Mouse (Mus musculus) T-cell, adult 2 months (primary cell): ENCODE results near the gene Cox7b2.
"Not testable (repeated sequence)": the region's sequence is repeated elsewhere in the genome, so short reads cannot be mapped to it uniquely, and the experiment has no call there.

Source experiments
- DNase-seq: peaks from one replicate; pipeline ENCODE4 v3.0.0; 2022; ENCODE audit warnings: low spot score

The Cox7b2 gene

DNA sequence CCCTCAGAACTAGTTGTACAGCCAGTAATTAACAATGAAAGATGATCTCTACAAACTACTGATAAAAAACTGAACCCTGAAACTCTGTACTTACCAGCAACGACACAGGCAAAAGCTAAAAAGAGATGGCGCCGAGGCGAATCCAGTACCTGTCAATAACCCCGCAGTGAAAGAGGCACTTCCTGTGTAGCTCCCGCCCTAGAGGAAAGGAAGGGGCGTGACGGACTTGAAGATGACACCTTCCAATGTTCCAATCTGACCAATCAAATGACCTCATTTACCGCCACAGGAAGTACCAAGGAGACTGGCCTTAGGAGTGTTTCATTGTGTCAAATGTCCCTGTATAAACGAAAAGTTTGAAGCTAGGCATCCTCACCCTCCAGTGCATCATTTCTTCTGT is at the start of gene Cox7b2:
Gene Cox7b2, minus strand, starts transcription at position 127 of the 400 bp plus-strand sequence.
- DNase-seq = no peak

DNA sequence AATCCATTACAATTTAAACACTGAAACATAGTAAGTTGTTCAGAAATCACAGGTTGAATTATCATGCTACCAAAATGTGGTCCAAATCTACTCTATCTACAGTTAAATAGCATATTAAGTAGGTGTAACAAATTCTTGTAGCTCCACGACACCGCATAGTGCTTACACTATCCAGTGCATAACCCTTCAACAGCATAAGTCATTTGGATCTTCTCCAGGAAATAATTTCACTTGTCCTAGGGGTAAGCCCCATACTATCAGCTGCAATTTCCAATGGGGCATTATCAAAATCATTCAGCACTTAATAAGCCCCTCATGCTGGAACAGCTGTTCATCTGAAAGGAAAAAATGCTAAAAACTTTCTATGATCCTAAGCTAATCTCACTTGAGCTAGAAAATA is 47.3 kb upstream of the Cox7b2 start:
- no peak for DNase-seq

DNA sequence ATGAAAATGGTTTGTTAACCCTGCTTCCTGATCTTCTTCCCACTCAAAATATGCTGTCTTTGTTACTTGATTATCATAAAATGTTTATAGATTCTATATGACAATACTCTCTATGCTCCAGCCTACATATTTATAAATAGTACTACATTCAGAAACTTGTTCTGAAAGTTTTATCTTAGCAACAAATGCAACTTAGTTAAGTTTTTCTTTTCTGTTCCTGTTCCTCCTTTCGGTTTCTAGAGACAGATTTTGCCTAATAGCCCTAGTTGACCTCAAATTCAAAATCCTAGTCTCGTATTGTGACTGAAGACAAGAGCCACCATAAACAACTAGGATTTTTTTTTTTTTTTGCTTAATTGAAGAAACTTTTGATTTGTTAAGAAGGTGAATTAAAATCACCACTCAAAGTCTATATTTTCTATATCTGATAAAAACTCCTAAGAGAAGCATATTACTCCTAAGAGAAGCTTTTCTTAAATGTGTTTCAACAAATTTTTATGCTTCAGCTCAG is 45.8 kb upstream of the Cox7b2 start:
- DNase-seq = no peak

DNA sequence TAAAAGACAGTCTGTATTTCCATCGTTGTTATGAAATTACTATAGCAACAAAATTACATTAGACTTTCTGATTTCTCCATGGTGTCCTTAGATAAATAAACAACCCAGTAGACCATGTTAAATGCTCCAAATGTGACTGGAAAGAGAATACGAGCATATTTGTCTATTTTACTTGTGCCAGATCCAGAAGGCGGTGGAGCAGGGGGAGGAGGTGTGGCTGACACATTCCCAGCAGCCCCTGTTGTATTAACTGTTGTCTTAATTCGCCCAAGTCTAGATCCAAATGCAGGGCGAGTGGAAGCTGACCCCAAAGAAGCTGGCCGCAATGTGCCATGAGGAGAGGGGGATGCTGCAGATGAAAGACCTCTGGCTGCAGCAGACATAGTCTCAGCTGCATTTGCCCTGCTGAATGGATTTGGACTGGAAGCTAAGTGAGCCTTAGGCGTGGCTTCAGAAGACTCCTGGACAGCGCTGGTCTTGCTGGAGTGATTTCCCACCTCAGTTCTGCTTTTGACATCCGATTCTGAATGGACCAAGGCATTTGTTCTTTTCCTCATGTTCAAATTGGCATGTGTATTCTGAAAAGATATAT is 23.7 kb upstream of the Cox7b2 start:
- DNase-seq = no peak

DNA sequence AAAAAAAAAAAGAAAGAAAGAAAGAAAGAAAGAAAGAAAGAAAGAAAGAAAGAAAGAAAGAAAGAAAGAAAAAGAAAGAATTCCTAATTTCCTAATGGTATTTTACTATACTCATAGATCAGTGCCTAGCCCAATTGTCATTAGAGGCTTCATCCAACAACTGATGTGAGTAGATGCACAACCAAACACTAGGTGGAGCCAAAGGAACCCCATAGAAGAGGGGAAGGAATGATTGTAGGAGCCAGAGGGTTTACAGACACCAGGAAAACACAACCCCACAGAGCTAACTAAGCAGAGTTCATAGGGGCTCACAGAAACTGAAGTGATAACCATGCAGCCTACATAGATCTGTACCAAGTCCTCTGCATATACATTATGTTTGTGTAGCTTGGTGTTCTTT is 2.5 kb downstream of the Cox7b2 start:
- no peak for DNase-seq

DNA sequence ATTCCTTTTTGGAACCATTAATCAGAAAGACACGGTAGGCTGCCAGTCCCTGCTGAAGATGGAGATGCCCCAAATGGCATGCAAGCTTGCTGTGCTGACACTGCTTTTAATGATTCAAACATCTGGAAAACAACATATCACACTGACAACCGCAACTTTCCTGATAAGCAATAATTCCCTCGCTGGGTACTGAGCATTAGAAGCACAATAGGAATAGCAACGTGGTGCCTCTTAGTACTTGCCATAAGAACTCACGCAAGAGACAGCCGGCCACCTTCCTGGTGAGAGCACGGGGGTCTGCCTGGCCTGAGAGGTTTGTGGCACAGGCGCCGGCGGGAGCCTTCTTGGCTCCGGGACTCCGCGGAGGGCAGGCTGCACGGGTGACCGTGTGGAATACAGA is 22.5 kb downstream of the Cox7b2 start:
- DNase-seq = not testable (repeated sequence)

DNA sequence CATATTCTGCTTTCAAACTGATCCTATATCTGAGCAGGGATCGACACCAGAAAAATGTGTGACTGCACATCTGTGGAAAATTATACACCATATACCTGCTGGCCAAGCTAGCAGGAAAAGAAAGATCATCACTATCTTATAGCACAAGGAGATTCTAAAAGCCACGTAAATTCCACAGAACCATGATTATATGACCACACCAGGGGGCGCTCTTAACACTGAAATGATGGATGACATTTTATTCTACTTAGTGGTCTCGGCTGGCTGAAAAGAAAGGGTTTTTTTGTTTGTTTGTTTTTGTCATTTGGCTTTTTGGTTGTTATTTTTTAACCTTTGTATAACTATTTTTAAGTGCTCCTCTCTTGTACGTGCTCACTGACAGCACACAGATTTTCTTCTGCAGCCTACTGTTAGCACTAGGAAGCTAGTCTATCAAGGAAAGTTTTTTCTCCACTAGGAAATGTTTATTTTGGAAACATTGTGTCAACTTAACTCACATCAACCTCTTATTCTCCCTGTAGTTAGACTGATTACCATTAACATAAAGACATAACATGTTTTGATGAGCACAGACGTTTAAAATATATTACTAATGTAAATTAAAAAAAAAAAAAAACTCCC is 45.8 kb downstream of the Cox7b2 start:
- peak; percentile 21 for DNase-seq

DNA sequence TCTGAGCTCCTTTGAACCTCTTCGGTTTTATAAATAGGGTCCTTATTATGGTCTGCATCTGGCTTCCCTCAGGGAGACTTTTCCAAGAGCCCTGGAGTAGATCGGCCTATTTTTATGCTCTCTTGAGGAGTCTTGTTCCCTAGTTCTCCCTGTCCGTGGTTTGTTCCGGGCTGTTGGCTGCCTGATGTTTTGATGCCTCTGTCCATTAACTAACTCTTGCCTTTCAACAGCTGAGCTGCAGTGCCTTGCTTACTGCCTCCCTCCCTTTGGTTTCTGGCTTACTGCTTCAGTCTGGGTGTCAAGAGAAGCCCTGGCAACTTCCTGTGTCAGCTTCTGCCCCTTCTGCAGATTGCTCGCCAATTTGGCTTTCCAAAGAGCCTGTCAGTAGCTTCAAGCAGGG is 52.4 kb downstream of the Cox7b2 start:
- no peak for DNase-seq

DNA sequence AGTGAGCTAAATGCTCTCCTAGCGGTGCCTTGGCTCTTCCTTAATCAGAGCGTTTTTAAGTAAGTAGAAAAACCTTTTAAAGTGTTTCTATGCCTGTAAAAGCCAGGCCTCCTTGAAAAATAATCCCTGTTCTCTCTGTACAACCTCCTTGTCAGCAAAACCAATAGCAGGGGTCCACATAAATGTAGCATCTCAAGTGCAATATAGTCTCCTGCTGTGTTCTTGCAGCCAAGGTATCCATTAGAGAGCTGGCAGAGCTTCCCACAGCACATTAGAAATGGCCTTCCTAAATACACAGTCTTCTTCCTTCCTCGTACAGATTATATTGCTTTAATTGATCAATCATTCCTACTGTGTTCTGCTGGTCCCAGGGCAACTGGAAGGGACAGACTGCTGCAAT is 91.0 kb downstream of the Cox7b2 start:
- DNase-seq = no peak

DNA sequence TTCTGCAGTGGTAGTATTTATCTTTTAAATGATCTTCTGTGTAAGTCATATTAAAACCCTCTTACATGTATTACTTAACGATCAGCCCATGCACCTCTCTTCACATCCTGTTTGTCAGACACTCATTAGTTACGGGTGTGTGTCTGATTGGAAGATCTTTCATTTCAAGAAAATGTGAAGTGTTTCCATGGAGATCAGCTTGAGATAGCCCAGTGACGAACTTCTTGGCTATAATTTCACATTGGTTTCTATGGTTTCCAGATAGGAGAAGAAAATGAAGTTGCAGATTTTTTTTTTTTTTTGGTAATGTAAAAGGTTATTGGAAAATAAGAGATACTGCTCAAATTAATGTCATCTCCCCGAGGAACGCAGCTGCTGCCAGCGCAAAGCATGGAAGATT is 107.8 kb downstream of the Cox7b2 start:
- DNase-seq = no peak
